Mouse (Mus musculus) heart, adult 2 months (tissue): ENCODE measurements at regions not wholly inside any gene's neighbourhood (a gene's known extent, or its start where the extent isn't known, plus 50 kb on each side); places are given as distances from the start of the nearest gene placed in this dataset.

Source experiments
- DNase-seq, 2 experiments: peaks; one replicate each; pipeline ENCODE4 v3.0.0; 2021
- H3K27ac ChIP-seq: fragments of 200-600 bp; 2 replicates; pipeline ENCODE4 v1.8.1; 2022
- H3K27me3 ChIP-seq: fragments of 200-500 bp; 2 replicates; pipeline ENCODE4 v1.6.1; 2012; ENCODE audit warnings: mild to moderate bottlenecking, low read length, inconsistent platforms, mixed read lengths; ENCODE audit not compliant: control insufficient read depth, insufficient read depth
- H3K36me3 ChIP-seq: fragments of 200-500 bp; 2 replicates; pipeline ENCODE4 v1.6.1; 2012; ENCODE audit warnings: low read length, inconsistent platforms; ENCODE audit not compliant: control insufficient read depth, insufficient read depth
- H3K4me1 ChIP-seq: fragments of 200-500 bp; 2 replicates; pipeline ENCODE4 v1.6.1; 2011; ENCODE audit warnings: low read length; ENCODE audit not compliant: control insufficient read depth, insufficient read depth
- H3K4me3 ChIP-seq: fragments of 200-600 bp; 2 replicates; pipeline ENCODE4 v1.8.1; 2022
- H3K79me2 ChIP-seq: fragments of 200-500 bp; replicated peaks from 2 replicates; pipeline ENCODE4 v1.6.1; 2012; ENCODE audit warnings: mild to moderate bottlenecking, inconsistent platforms, low read length, moderate library complexity, mixed read lengths; ENCODE audit not compliant: control insufficient read depth, insufficient read depth
- H3K9ac ChIP-seq: fragments of 200-500 bp; 2 replicates; pipeline ENCODE4 v1.6.1; 2012; ENCODE audit warnings: low read depth, mild to moderate bottlenecking, control low read depth, inconsistent platforms, low read length, mixed read lengths
- CTCF ChIP-seq: fragments of 200-600 bp; IDR thresholded peaks from 2 replicates; pipeline ENCODE4 v1.8.1; 2022; ENCODE audit warnings: antibody characterized with exemption, mild to moderate bottlenecking, moderate library complexity
- EP300 ChIP-seq: fragments of 200-500 bp; IDR thresholded peaks from 2 replicates; pipeline ENCODE4 v1.6.1; 2011; ENCODE audit warnings: low read depth, low read length, control low read depth; ENCODE audit not compliant: insufficient read depth
- POLR2A ChIP-seq: fragments of 200-500 bp; IDR thresholded peaks from 2 replicates; pipeline ENCODE4 v1.6.1; 2011; ENCODE audit warnings: mild to moderate bottlenecking, low read depth, low read length, control low read depth; ENCODE audit not compliant: insufficient read depth
- WGBS: fragments of 180-500 bp; shearing (Covaris S2); methylation state at CpG from one replicate; pipeline ENCODE4 v1.1.7; 2018; 5-methylcytosine and 5-hydroxymethylcytosine counted together
- intact Hi-C: fragments of 180-260 bp; cut with DNase I; formaldehyde crosslinking; loops from one replicate; pipeline ENCODE4 v1.15.1; 2025

DNA sequence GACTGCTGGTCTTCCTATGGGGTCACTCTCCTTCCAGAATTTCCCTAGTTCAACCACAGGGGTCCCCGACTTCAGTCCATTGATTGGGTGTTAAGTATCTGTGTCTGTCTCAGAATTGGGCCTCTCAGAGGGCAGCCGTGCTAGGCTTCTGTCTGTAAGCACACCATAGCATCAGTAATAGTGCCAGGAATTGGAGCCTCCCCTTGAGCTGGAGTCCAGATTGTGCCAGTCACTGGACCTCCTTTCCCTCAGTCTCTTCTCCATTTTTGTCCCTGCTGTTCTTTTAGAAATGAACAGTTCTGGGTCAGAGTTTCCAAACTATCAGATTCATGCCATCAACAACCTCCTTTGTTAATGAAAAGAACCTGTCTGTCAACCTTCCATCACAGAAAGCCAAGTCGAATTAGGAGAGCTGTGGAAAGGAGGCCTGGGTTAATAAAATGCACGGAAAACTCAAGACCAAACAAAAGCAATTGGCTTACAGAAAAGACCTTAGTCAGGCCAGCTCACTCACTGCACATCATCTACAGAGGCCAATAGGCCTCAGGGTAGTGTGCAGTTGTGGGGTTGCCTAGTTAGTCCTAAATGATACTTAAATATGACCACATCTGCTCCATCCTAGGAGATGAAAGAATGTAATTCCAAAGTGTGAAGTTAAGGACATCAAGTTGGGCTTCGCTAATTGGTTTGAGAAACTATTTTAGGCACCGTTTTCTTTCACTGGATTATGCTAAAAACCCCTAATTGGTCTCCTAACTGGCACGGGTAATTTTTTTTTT lies 156.5 kb upstream of the Krr1 start:
- intact Hi-C loops: loop anchor here (10.0 kb wide), 1 partner anchor 311 kb away; the partner anchor contains the start of gene Phlda1
- DNase-seq: no peak
- peaks cover 1% of the 10 kb centered on the region; the same call in 1 of the 2 replicates for H3K4me1 ChIP-seq
- H3K27ac ChIP-seq: no peak overlapping the region
- WGBS: 87% methylated on average over 7 of the region's 7 CpGs
- TF ChIP-seq POLR2A: no peak
- no peak for TF ChIP-seq CTCF
- TF ChIP-seq EP300: no peak
- no peaks in the 10 kb centered on the region for H3K79me2 ChIP-seq
- H3K36me3 ChIP-seq: no peaks in the 10 kb centered on the region
- H3K4me3 ChIP-seq: no peak overlapping the region
- no peak overlapping the region for H3K9ac ChIP-seq
- no peaks in the 10 kb centered on the region for H3K27me3 ChIP-seq

- H3K27me3 ChIP-seq: no peaks in the 10 kb centered on the region
- intact Hi-C loops: loop anchor here (10.0 kb wide), 1 partner anchor 315 kb away; the partner anchor contains the start of gene Phlda1
- no peak overlapping the region for H3K4me3 ChIP-seq
- H3K79me2 ChIP-seq: no peaks in the 10 kb centered on the region
- no peaks in the 10 kb centered on the region for H3K36me3 ChIP-seq
- no peaks in the 10 kb centered on the region; the same call in 1 of the 2 replicates for H3K4me1 ChIP-seq
- WGBS: 85% methylated on average over 8 of the region's 8 CpGs
- peak in 1 of 2 experiments; percentile 29 for DNase-seq
- TF ChIP-seq CTCF: no peak
- no peak for TF ChIP-seq POLR2A
- TF ChIP-seq EP300: no peak
- no peak overlapping the region; the same call in 1 of the 2 replicates for H3K27ac ChIP-seq
- no peak overlapping the region for H3K9ac ChIP-seq
Observed at GRCm38 (mm10) chr10:111819755-111820451, 152.6 kb upstream of the Krr1 start.

- Histone ChIP-seq H3K36me3 (no peaks in the 10 kb centered on the region), H3K4me1 (no peaks in the 10 kb centered on the region; the same call in 1 of the 2 replicates), H3K79me2 (no peaks in the 10 kb centered on the region), H3K27me3 (no peaks in the 10 kb centered on the region), H3K9ac (no peak overlapping the region), H3K4me3 (no peak overlapping the region), H3K27ac (no peak overlapping the region)
- intact Hi-C loops: no loop called here
- DNase-seq: no peak
- WGBS: 75% methylated on average over 4 of the region's 4 CpGs
- TF ChIP-seq CTCF (no peak), POLR2A (no peak)
Observed at GRCm38 (mm10) chr10:111824820-111825219, 147.6 kb upstream of the Krr1 start.

GRCm38 (mm10) chr10:111826033-111826754 lies 146.3 kb upstream of the Krr1 start:
- no peak for DNase-seq
- Histone ChIP-seq H3K79me2 (no peaks in the 10 kb centered on the region), H3K4me1 (no peaks in the 10 kb centered on the region), H3K9ac (no peak overlapping the region), H3K27ac (no peak overlapping the region), H3K36me3 (no peaks in the 10 kb centered on the region), H3K27me3 (no peaks in the 10 kb centered on the region), H3K4me3 (no peak overlapping the region)
- WGBS: 64% methylated on average over 4 of the region's 4 CpGs
- intact Hi-C loops: no loop called here
- TF ChIP-seq CTCF: no peak
- TF ChIP-seq EP300: no peak
- no peak for TF ChIP-seq POLR2A

- Histone ChIP-seq H3K27ac (no peak overlapping the region), H3K36me3 (no peaks in the 10 kb centered on the region), H3K4me1 (no peaks in the 10 kb centered on the region), H3K27me3 (no peaks in the 10 kb centered on the region), H3K4me3 (no peak overlapping the region), H3K79me2 (no peaks in the 10 kb centered on the region), H3K9ac (no peak overlapping the region)
- WGBS: 76% methylated on average over 3 of the region's 3 CpGs
- intact Hi-C loops: no loop called here
- no peak for TF ChIP-seq POLR2A
- TF ChIP-seq EP300: no peak
- TF ChIP-seq CTCF: no peak
- no peak for DNase-seq
Observed at GRCm38 (mm10) chr10:111827246-111827645, 145.2 kb upstream of the Krr1 start.
